Mouse (Mus musculus): ENCODE results near the gene Oas3. TPM values are rescaled to one million over a fixed set of nuclear protein-coding genes. Genes with fewer than 3 reads are reported as not detected.

Oas3 gene
- total RNA-seq, 2 experiments from 2014 or later, result not detected

- DNase-seq, result no peak
Measured at GRCm38 (mm10) chr5:120710826-120711248, 66.6 kb downstream of the Oas3 start.

DNA sequence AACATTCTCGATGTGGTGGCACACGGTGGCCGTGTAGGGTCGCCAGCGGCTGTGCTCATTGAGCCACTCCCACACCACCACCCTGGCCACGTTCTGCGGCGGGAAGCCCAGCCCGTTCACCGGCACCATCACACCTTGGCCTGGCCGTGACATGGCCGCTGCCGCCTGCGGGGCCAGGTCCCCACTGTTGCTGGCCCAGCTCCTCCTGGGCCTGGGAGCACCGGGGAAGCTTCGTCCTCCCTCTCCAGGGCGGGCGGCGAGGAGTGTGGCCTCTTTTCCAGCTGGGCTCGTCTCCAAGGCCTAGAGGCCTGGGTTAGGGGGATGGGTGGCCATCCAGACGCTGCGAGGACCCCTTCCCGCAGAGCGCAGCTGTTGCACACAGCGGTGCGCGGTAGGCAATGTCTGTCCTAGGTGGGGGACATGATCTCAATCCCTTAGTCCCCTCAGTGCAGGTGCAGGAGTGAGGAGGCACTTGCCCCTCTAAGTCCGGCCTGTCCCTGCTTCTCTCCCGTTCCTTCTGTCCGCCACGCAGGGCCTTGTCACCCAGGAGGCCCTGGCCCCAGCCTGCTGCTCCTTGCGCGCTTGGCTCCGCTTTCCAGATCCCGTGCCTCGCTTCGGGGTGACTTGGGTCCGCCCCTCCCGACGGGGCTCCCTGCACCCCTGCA lies 67.2 kb downstream of the Oas3 start:
- DNase-seq, result peak; percentile 24
- intact Hi-C loops (cut with DNase I; ENCODE audit: low total_unique reads), result loop anchor here (2.0 kb wide), 1 partner anchor 29 kb away; no protein-coding TSS in a partner anchor

More at GRCm38 (mm10) chr5:120710826-120711248, 66.6 kb downstream of the Oas3 start:
- intact Hi-C loops (cut with DNase I; ENCODE audit: low total_unique reads), result loop anchor here (2.0 kb wide), 1 partner anchor 30 kb away; no protein-coding TSS in a partner anchor

GRCm38 (mm10) chr5:120706976-120707375 lies 70.5 kb downstream of the Oas3 start:
- no peak for DNase-seq
- intact Hi-C loops (cut with DNase I; ENCODE audit: low total_unique reads), result no loop called here

- intact Hi-C loops (cut with DNase I; ENCODE audit: low total_unique reads), result no loop called here
Measured at GRCm38 (mm10) chr5:120706541-120706940, 70.9 kb downstream of the Oas3 start.

GRCm38 (mm10) chr5:120704421-120704820 lies 73.0 kb downstream of the Oas3 start:
- intact Hi-C loops (cut with DNase I; ENCODE audit: low total_unique reads), result no loop called here
- DNase-seq, result no peak

More at GRCm38 (mm10) chr5:120706541-120706940, 70.9 kb downstream of the Oas3 start:
- DNase-seq, result no peak

DNA sequence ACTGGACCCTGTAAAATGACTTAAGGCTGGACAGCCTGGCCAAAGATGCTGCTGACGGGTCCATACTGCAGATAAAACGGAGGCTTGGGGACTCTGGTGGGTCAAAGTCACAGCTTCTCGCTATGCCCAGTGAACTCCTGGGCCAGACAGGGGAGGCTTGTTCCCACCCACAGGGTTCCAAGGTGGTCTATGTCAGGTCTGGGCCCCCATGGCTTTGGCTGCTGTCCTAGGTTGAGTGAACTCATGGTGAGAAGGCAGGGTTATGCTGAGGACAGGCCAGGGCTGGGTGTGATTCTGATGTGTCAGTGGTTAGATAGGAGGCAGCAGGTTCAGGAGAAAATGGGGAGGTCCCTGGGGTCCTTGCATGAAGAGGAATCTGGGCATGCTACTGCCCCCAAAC lies 73.8 kb downstream of the Oas3 start:
- intact Hi-C loops (cut with DNase I; ENCODE audit: low total_unique reads), result no loop called here
- DNase-seq, result no peak

Other genes with a start within 250 kb of the Oas3 start
- gene Tpcn1, start 189.0 kb downstream of the Oas3 start, total RNA-seq (2021), result 10 to 100 TPM; 47.6 to 50.9 TPM
- under 1 TPM in 1 of 2 experiments, not detected in 1; 0.13 TPM for gene Iqcd, start 188.6 kb downstream of the Oas3 start, total RNA-seq (2021)
- gene Rita1, start 165.1 kb downstream of the Oas3 start, total RNA-seq (2021), result 1 to 10 TPM; 4.3 to 5.3 TPM
- 10 to 100 TPM; 20.1 to 22.3 TPM for gene Ddx54, start 164.9 kb downstream of the Oas3 start, total RNA-seq (2021)
- not detected for gene Cfap73, start 143.4 kb downstream of the Oas3 start, total RNA-seq (2021)
- not detected for gene Rasal1, start 128.8 kb downstream of the Oas3 start, total RNA-seq (2021)
- under 1 TPM; 0.66 to 0.76 TPM for gene Dtx1, start 65.7 kb downstream of the Oas3 start, total RNA-seq (2021)
- under 1 TPM in 1 of 2 experiments, not detected in 1; 0.13 TPM for gene Oas2, start 27.8 kb downstream of the Oas3 start, total RNA-seq (2021)
- gene Oas1e, start 17.9 kb upstream of the Oas3 start, total RNA-seq (2021), result not detected
- gene Oas1c, start 34.9 kb upstream of the Oas3 start, total RNA-seq (2021), result under 1 TPM; 0.35 to 0.38 TPM
- gene Oas1f, start 69.7 kb upstream of the Oas3 start, total RNA-seq (2021), result not detected
- gene Oas1h, start 83.8 kb upstream of the Oas3 start, total RNA-seq (2021), result not detected
- gene Oas1g, start 110.0 kb upstream of the Oas3 start, total RNA-seq (2021), result under 1 TPM in 1 of 2 experiments, not detected in 1; 0.16 TPM
- gene Oas1a, start 129.9 kb upstream of the Oas3 start, total RNA-seq (2021), result not detected
- not detected for gene Oas1d, start 136.9 kb upstream of the Oas3 start, total RNA-seq (2021)
- under 1 TPM in 1 of 2 experiments, not detected in 1; 0.06 TPM for gene Rph3a, start 232.4 kb upstream of the Oas3 start, total RNA-seq (2021)

Measured in gastrocnemius, postnatal 14 days (tissue).